Mouse (Mus musculus): Measurements from ENCODE around the gene Nexn. TPM values are rescaled to one million over a fixed set of nuclear protein-coding genes. Genes with fewer than 3 reads are reported as not detected.
"Not testable (repeated sequence)": the region's sequence is repeated elsewhere in the genome, so short reads cannot be mapped to it uniquely, and the experiment has no call there.

Nexn gene
- total RNA-seq, 2 experiments from 2014 or later: 3.0 to 4.0 TPM

- DNase-seq (ENCODE audit: low spot score in 2 of 2): no peak
- intact Hi-C loops (cut with DNase I): no loop called here
Observed at GRCm38 (mm10) chr3:152208096-152208885, 57.9 kb downstream of the Nexn start.

DNA sequence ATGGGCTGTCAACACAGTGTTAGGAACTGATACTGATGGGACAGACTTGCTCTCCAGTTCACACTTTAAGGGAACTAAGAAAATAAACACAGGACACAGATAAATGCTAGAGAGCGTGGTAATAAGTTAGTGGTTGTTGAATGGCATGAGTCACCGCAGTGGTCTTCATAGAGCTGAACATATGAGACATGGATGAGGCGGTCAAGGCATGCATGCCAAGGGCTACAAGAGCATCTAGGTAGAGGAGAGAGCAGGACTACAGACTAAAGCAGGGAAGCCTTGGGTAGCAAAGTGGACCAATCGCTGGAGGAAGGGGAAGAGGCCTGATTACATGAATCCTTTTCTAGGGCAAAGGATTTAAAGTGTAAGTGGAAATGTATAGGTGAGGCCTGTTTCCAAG is 59.0 kb downstream of the Nexn start:
- DNase-seq (ENCODE audit: low spot score in 2 of 2): no peak
- intact Hi-C loops (cut with DNase I): no loop called here

DNA sequence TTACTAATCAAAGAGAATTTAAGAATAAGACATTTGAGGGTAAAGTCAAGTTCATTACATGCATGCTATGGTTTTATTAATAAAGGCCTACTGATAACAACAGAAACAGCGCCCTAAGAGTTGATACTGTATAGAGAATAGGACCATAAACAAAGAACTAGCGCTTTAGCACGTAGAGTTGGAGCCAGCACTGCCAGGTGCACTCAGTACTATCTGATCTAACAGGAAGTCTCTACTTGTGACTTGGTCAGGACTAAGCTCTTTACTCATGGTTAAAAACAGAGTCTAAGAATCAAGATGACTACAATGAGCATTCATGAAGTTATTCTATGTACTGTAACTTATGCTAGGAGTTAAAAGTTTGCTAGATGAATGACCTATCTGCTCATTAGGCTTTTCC is 61.6 kb downstream of the Nexn start:
- intact Hi-C loops (cut with DNase I): no loop called here
- DNase-seq (ENCODE audit: low spot score in 2 of 2): no peak

- intact Hi-C loops (cut with DNase I): no loop called here
- no peak for DNase-seq (ENCODE audit: low spot score in 2 of 2)
Observed at GRCm38 (mm10) chr3:152203996-152204395, 62.2 kb downstream of the Nexn start.

DNA sequence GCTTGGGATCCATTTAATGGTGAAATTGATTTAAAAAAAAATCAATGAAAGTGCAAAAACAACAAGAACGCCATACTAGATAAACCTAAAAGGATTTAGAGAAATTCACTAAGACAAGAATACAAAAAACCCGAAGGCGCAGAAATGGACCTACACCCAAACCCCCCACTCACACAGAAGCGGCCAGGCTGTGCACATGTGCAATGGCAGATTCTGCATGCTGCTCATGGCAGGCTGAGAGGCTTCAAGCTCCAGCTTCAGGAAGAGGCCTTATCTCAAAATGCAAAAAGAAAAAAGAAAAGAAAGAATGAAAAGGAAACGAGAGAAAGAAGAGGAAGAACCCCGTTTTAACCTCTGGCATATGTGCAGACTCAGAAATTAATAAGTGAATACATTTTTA is 62.7 kb downstream of the Nexn start:
- intact Hi-C loops (cut with DNase I): no loop called here
- no peak for DNase-seq (ENCODE audit: low spot score in 2 of 2)

GRCm38 (mm10) chr3:152202942-152203341 is 63.2 kb downstream of the Nexn start:
- intact Hi-C loops (cut with DNase I): no loop called here
- DNase-seq (ENCODE audit: low spot score in 2 of 2): no peak

- no peak for DNase-seq (ENCODE audit: low spot score in 2 of 2)
- intact Hi-C loops (cut with DNase I): no loop called here
Observed at GRCm38 (mm10) chr3:152201651-152202050, 64.5 kb downstream of the Nexn start.

- intact Hi-C loops (cut with DNase I): no loop called here
- no peak for DNase-seq (ENCODE audit: low spot score in 2 of 2)
Observed at GRCm38 (mm10) chr3:152201181-152201580, 65.0 kb downstream of the Nexn start.

DNA sequence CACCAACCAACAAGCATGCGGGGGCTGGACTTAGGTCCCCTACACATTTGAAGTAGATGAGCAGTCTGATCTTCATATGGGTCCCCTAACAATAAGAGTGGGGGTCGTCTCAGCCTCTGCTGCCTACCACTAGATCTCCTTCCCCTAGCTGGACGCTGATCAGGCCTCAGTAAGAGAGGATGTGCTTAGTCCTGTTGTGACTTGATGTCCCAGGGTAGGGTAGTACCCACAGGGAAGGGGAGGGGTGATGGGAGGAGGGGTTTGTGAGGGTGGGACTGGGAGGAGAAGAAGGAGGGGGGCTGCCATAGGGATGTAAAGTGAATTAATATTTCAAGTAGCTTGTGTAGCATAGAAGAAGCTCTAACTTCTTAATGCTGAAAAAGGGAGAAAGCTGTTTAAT is 67.0 kb downstream of the Nexn start:
- intact Hi-C loops (cut with DNase I): no loop called here
- DNase-seq (ENCODE audit: low spot score in 2 of 2): no peak

GRCm38 (mm10) chr3:152197246-152197645 is 68.9 kb downstream of the Nexn start:
- DNase-seq (ENCODE audit: low spot score in 2 of 2); intact Hi-C loops (cut with DNase I): not testable (repeated sequence)

DNA sequence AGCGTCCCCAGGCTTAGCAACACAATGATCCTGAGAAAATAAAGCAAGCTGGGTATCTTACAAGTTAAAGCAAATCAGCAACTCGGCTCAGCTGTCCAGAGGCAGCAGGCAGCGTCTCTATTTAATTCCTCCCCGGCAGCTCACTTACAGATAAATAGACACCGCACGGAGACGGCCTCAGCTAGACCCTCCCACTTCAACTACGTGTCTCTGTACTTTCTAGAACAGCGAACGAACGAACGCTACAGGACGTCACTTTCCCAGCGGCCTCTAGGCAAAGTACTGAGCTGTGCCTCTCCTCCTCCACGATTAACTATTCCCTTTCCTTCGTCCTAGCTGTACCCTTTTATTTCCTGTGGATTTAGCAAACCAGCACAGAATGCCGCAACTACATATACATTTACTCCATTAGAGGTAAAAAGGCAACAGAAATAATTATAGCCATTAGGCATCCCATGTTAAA is 72.5 kb downstream of the Nexn start:
- peak; percentile 86 to 88 for DNase-seq (ENCODE audit: low spot score in 2 of 2)
- intact Hi-C loops (cut with DNase I): loop anchor here (1.0 to 5.0 kb wide), 3 partner anchors 17 to 86 kb away; partner anchors contain the start of genes Dnajb4 and Fubp1

- intact Hi-C loops (cut with DNase I): loop anchor here (1.0 to 5.0 kb wide), 3 partner anchors 17 to 86 kb away; partner anchors contain the start of genes Dnajb4 and Fubp1
- DNase-seq (ENCODE audit: low spot score in 2 of 2): no peak
Observed at GRCm38 (mm10) chr3:152193177-152193576, 73.0 kb downstream of the Nexn start.

DNA sequence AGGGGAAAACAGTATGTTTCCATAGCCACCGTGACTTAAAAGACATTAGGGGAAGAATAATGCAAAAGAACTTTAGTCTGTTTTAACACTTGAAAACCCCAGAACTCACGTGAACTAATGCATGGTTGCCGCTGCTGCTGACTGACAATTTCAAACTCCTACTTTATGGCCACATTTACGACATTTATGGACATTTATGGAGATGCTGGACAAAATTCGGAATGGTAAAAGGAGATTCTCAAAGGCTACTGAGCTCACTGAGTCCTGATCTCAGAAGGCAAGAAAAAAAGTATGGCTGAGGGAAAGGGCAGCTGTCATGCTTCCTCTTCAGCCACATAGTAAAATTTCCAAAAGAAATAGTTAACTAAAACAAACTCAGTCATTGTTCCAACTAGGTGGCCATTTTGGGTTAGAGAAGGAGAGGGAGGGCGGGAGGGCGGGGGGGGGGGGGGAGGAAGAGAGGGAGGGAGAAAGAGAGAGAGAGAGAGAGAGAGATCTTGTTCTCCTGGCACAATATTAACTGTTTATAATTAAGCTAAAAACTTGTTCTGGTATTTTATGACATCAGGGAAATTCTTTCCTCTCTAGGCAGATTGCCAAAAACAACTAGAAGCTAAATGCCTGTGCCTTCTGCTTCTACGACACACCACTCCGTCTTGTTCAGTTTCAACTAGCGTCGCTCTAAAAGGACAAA is 73.8 kb downstream of the Nexn start:
- no peak for DNase-seq (ENCODE audit: low spot score in 2 of 2)
- intact Hi-C loops (cut with DNase I): loop anchor here (5.0 kb wide), 2 partner anchors 35 to 85 kb away; no protein-coding TSS in a partner anchor

DNA sequence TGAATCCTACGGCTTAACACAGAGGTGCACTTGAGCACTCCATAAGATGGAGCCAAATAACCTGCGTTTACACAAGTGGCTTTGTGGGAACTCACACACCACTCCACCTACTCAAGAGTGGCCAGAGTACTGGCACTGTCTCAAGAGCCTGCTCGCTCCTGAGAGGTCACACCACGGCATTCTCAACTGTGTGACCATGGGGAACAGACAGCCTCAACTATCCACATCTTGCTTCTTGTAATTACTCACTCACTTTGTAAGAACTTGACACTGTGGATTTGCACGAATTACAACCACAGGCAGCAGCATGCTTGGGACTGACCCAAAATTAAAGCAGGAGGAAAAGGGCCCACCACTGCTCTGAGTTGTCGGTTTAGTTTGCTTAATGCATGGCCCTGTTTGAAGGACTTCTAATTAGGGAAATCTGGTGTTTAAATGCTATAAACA is 74.3 kb downstream of the Nexn start:
- intact Hi-C loops (cut with DNase I): loop anchor here (5.0 kb wide), 2 partner anchors 35 to 85 kb away; no protein-coding TSS in a partner anchor
- no peak for DNase-seq (ENCODE audit: low spot score in 2 of 2)

GRCm38 (mm10) chr3:152190679-152191477 is 75.3 kb downstream of the Nexn start:
- intact Hi-C loops (cut with DNase I): loop anchor here (5.0 kb wide), 2 partner anchors 34 to 84 kb away; no protein-coding TSS in a partner anchor
- DNase-seq (ENCODE audit: low spot score in 2 of 2): no peak

DNA sequence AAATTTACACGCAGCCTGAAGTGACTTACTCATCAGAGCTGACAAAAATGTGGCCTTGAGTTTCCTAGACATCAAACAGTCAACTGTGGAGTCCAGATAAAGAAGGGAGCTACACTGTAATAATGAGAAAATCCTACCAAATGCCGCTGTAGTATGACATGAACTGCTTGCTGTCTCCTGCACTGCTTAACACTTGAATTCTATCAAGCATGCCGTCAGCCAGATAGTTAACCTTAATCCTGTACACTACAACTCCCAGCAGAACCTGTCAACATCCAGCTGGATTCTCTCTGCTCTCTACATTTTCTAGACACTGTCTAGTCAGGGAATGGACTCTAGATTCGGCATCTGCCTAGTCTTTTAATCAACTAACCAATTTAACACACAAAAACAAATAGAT is 76.8 kb downstream of the Nexn start:
- intact Hi-C loops (cut with DNase I): no loop called here
- no peak for DNase-seq (ENCODE audit: low spot score in 2 of 2)
